Mouse (Mus musculus) midbrain, embryonic 10.5 days (tissue): ENCODE measurements around the gene Hsd17b12. TPM values are rescaled to one million over a fixed set of nuclear protein-coding genes. Genes with fewer than 3 reads are reported as not detected.
A peak's percentile ranks its signal among the peaks of the same experiment; 100 is the strongest.

Experiments
- DNase-seq: peaks from one replicate; pipeline ENCODE4 v3.0.0-alpha.2; 2017; ENCODE audit warnings: low spot score
- H3K27ac ChIP-seq: fragments of 300-500 bp; sonication (generic); replicated peaks from 2 replicates; pipeline ENCODE4 v1.5.1; 2016; ENCODE audit warnings: mild to moderate bottlenecking
- H3K27me3 ChIP-seq: fragments of 300-500 bp; sonication (generic); 2 replicates; pipeline ENCODE4 v1.6.1; 2016; ENCODE audit warnings: low read depth, mild to moderate bottlenecking; ENCODE audit not compliant: poor library complexity, severe bottlenecking
- H3K36me3 ChIP-seq: fragments of 300-500 bp; sonication (generic); 2 replicates; pipeline ENCODE4 v1.6.1; 2016; ENCODE audit warnings: mild to moderate bottlenecking, moderate library complexity
- H3K4me1 ChIP-seq: fragments of 300-500 bp; sonication (generic); 2 replicates; pipeline ENCODE4 v1.6.1; 2016
- H3K4me3 ChIP-seq: fragments of 300-500 bp; sonication (generic); 2 replicates; pipeline ENCODE4 v1.5.1; 2016; ENCODE audit warnings: mild to moderate bottlenecking, moderate library complexity
- H3K9me3 ChIP-seq: fragments of 300-500 bp; sonication (generic); replicated peaks from 2 replicates; pipeline ENCODE4 v1.6.1; 2016; ENCODE audit warnings: mild to moderate bottlenecking
- WGBS: fragments of 180-500 bp; shearing (Covaris S2); methylation state at CpG from one replicate; pipeline ENCODE4 v1.1.7; 2016; 5-methylcytosine and 5-hydroxymethylcytosine counted together
- polyA plus RNA-seq: library from polyadenylated mRNA; unstranded; fragments of >200 nt; fragmentation: Nextera tagmentation; extraction: Ambion mirVana; gene quantifications from 2 replicates; pipeline ENCODE4 v1.2.1, GENCODE M21; 2016

Gene Hsd17b12
- polyA plus RNA-seq, 1 experiment from 2014 or later, result 143 TPM

- Histone ChIP-seq H3K36me3 (peaks cover 23% of the 10 kb centered on the region), H3K4me3 (no peak overlapping the region), H3K4me1 (peaks cover 14% of the 10 kb centered on the region), H3K27ac (no peak overlapping the region), H3K27me3 (no peaks in the 10 kb centered on the region), H3K9me3 (no peaks in the 10 kb centered on the region)
- DNase-seq, result no peak
- WGBS, result 93% methylated on average over 5 of the region's 5 CpGs
These were observed 117.2 kb downstream of the Hsd17b12 start for GRCm38 (mm10) chr2:94040391-94041125.

GRCm38 (mm10) chr2:94035428-94036331 is 122.1 kb downstream of the Hsd17b12 start:
- H3K27me3 ChIP-seq, result no peaks in the 10 kb centered on the region
- 76% methylated on average over 9 of the region's 9 CpGs for WGBS
- no peak overlapping the region for H3K27ac ChIP-seq
- H3K9me3 ChIP-seq, result no peaks in the 10 kb centered on the region
- peaks cover 45% of the 10 kb centered on the region for H3K36me3 ChIP-seq
- no peaks in the 10 kb centered on the region for H3K4me1 ChIP-seq
- no peak overlapping the region for H3K4me3 ChIP-seq
- DNase-seq, result peak; percentile 59

GRCm38 (mm10) chr2:94030602-94031001 is 127.2 kb downstream of the Hsd17b12 start:
- no peaks in the 10 kb centered on the region for H3K27me3 ChIP-seq
- no peak for DNase-seq
- H3K36me3 ChIP-seq, result peaks cover 38% of the 10 kb centered on the region
- no peak overlapping the region for H3K27ac ChIP-seq
- H3K4me3 ChIP-seq, result no peak overlapping the region
- H3K4me1 ChIP-seq, result no peaks in the 10 kb centered on the region
- no peaks in the 10 kb centered on the region for H3K9me3 ChIP-seq

- Histone ChIP-seq H3K36me3 (no peaks in the 10 kb centered on the region), H3K27me3 (no peaks in the 10 kb centered on the region), H3K9me3 (no peaks in the 10 kb centered on the region), H3K4me3 (no peak overlapping the region), H3K27ac (no peak overlapping the region), H3K4me1 (no peaks in the 10 kb centered on the region)
- DNase-seq, result no peak
- 66% methylated on average over 6 of the region's 6 CpGs for WGBS
These were observed 133.1 kb downstream of the Hsd17b12 start for GRCm38 (mm10) chr2:94024637-94025036.

GRCm38 (mm10) chr2:94010335-94011291 is 147.2 kb downstream of the Hsd17b12 start, which contains the start of gene Alkbh3:
Gene Alkbh3, minus strand, starts transcription at chr2:94010807.
- WGBS, result 4% methylated on average over 47 of the region's 47 CpGs
- Histone ChIP-seq H3K9me3 (0 out of 2 replicates have a peak, but pooled peaks cover 3% of the 10 kb centered on the region), H3K4me3 (peak within 1 kb of the TSS; percentile 69), H3K4me1 (peaks cover 16% of the 10 kb centered on the region), H3K36me3 (peaks cover 31% of the 10 kb centered on the region), H3K27me3 (no peaks in the 10 kb centered on the region), H3K27ac (peak within 1 kb of the TSS; percentile 84)
- peak; percentile 93 for DNase-seq

- Histone ChIP-seq H3K9me3 (no peaks in the 10 kb centered on the region), H3K27ac (no peak overlapping the region), H3K4me1 (no peaks in the 10 kb centered on the region), H3K27me3 (no peaks in the 10 kb centered on the region), H3K4me3 (no peak overlapping the region), H3K36me3 (peaks cover 97% of the 10 kb centered on the region)
- 10% methylated on average over 2 of the region's 2 CpGs for WGBS
- peak; percentile 85 for DNase-seq
These were observed 155.4 kb downstream of the Hsd17b12 start for GRCm38 (mm10) chr2:94002331-94002730.

- no peak overlapping the region for H3K4me3 ChIP-seq
- H3K27me3 ChIP-seq, result no peaks in the 10 kb centered on the region
- no peak for DNase-seq
- 88% methylated on average over 4 of the region's 4 CpGs for WGBS
- H3K4me1 ChIP-seq, result no peaks in the 10 kb centered on the region
- H3K9me3 ChIP-seq, result no peaks in the 10 kb centered on the region
- peaks cover 97% of the 10 kb centered on the region for H3K36me3 ChIP-seq
- H3K27ac ChIP-seq, result no peak overlapping the region
These were observed 155.8 kb downstream of the Hsd17b12 start for GRCm38 (mm10) chr2:94001918-94002317.

- H3K4me3 ChIP-seq, result no peak overlapping the region
- H3K27me3 ChIP-seq, result no peaks in the 10 kb centered on the region
- 85% methylated on average over 6 of the region's 6 CpGs for WGBS
- no peaks in the 10 kb centered on the region for H3K4me1 ChIP-seq
- no peak for DNase-seq
- no peaks in the 10 kb centered on the region for H3K9me3 ChIP-seq
- no peak overlapping the region for H3K27ac ChIP-seq
- H3K36me3 ChIP-seq, result peaks cover 97% of the 10 kb centered on the region
These were observed 156.4 kb downstream of the Hsd17b12 start for GRCm38 (mm10) chr2:94001411-94001810.

GRCm38 (mm10) chr2:93996254-93996653 is 161.5 kb downstream of the Hsd17b12 start, which contains the start of gene Gm27027:
Gene Gm27027, minus strand, starts transcription at chr2:93996354.
- WGBS, result 92% methylated on average over 6 of the region's 6 CpGs
- H3K36me3 ChIP-seq, result peaks cover 90% of the 10 kb centered on the region
- H3K4me3 ChIP-seq, result no peak within 1 kb of the TSS
- no peak within 1 kb of the TSS for H3K27ac ChIP-seq
- H3K9me3 ChIP-seq, result no peaks in the 10 kb centered on the region
- H3K27me3 ChIP-seq, result no peaks in the 10 kb centered on the region
- no peak for DNase-seq
- H3K4me1 ChIP-seq, result peaks cover 13% of the 10 kb centered on the region

GRCm38 (mm10) chr2:93992810-93993209 is 165.0 kb downstream of the Hsd17b12 start:
- Histone ChIP-seq H3K27ac (no peak overlapping the region), H3K27me3 (no peaks in the 10 kb centered on the region), H3K36me3 (peaks cover 92% of the 10 kb centered on the region), H3K9me3 (no peaks in the 10 kb centered on the region), H3K4me3 (no peak overlapping the region), H3K4me1 (peaks cover 13% of the 10 kb centered on the region)
- 71% methylated on average over 3 of the region's 3 CpGs for WGBS
- DNase-seq, result no peak

- Histone ChIP-seq H3K4me3 (no peak overlapping the region), H3K4me1 (peaks cover 13% of the 10 kb centered on the region), H3K27ac (no peak overlapping the region), H3K36me3 (peaks cover 92% of the 10 kb centered on the region), H3K27me3 (no peaks in the 10 kb centered on the region), H3K9me3 (no peaks in the 10 kb centered on the region)
- no peak for DNase-seq
- 56% methylated on average over 5 of the region's 5 CpGs for WGBS
These were observed 165.5 kb downstream of the Hsd17b12 start for GRCm38 (mm10) chr2:93992259-93992658.

GRCm38 (mm10) chr2:93991336-93991735 is 166.4 kb downstream of the Hsd17b12 start:
- H3K27me3 ChIP-seq, result no peaks in the 10 kb centered on the region
- WGBS, result 92% methylated on average over 3 of the region's 3 CpGs
- no peak overlapping the region for H3K4me3 ChIP-seq
- H3K9me3 ChIP-seq, result no peaks in the 10 kb centered on the region
- DNase-seq, result no peak
- H3K27ac ChIP-seq, result no peak overlapping the region
- H3K36me3 ChIP-seq, result peaks cover 92% of the 10 kb centered on the region
- peaks cover 13% of the 10 kb centered on the region for H3K4me1 ChIP-seq
